Mouse (Mus musculus) forebrain, postnatal 0 days (tissue): ENCODE data around the gene Irak4. TPM values are rescaled to one million over a fixed set of nuclear protein-coding genes. Genes with fewer than 3 reads are reported as not detected.
A peak's percentile ranks its signal among the peaks of the same experiment; 100 is the strongest.

ENCODE experiments used
- ATAC-seq: fragments of 200-750 bp; cut with Nextera tagmentation; 2 replicates; pipeline ENCODE4 v1.8.0; 2017; ENCODE audit warnings: mild to moderate bottlenecking, moderate library complexity
- DNase-seq: peaks from one replicate; pipeline ENCODE4 v3.0.0-alpha.2; 2015
- H3K27ac ChIP-seq: fragments of 300-500 bp; sonication (generic); 2 replicates; pipeline ENCODE4 v1.5.1; 2014; ENCODE audit warnings: low read depth, mild to moderate bottlenecking, antibody characterized with exemption, low read length, moderate library complexity, mixed read lengths
- H3K27me3 ChIP-seq: fragments of 300-500 bp; sonication (generic); 2 replicates; pipeline ENCODE4 v1.6.1; 2014; ENCODE audit warnings: mild to moderate bottlenecking, low read length, mixed read lengths; ENCODE audit not compliant: insufficient read depth
- H3K36me3 ChIP-seq: fragments of 300-500 bp; sonication (generic); 2 replicates; pipeline ENCODE4 v1.6.1; 2014; ENCODE audit warnings: mild to moderate bottlenecking, moderate library complexity; ENCODE audit not compliant: insufficient read depth
- H3K4me1 ChIP-seq: fragments of 300-500 bp; sonication (generic); 2 replicates; pipeline ENCODE4 v1.6.1; 2014; ENCODE audit warnings: antibody characterized with exemption; ENCODE audit not compliant: insufficient read depth
- H3K4me2 ChIP-seq: fragments of 300-500 bp; sonication (generic); 2 replicates; pipeline ENCODE4 v1.6.1; 2014; ENCODE audit warnings: low read depth, mild to moderate bottlenecking, moderate library complexity
- H3K4me3 ChIP-seq: fragments of 300-500 bp; sonication (generic); 2 replicates; pipeline ENCODE4 v1.5.1; 2014; ENCODE audit warnings: low read depth, low read length, mixed read lengths
- H3K9ac ChIP-seq: fragments of 300-500 bp; sonication (generic); 2 replicates; pipeline ENCODE4 v1.6.1; 2014; ENCODE audit warnings: mild to moderate bottlenecking
- H3K9me3 ChIP-seq: fragments of 300-500 bp; sonication (generic); 2 replicates; pipeline ENCODE4 v1.6.1; 2016; ENCODE audit warnings: low read length
- CTCF ChIP-seq: sonication (generic); IDR thresholded peaks from 2 replicates; pipeline ENCODE4 v1.5.1; 2016; ENCODE audit warnings: antibody characterized with exemption, control low read depth, low read depth
- WGBS: fragments of 180-500 bp; shearing (Covaris S2); extraction: QIAGEN DNeasy Blood & Tissue Kit; methylation state at CpG from one replicate; pipeline ENCODE4 v1.1.7; 2014; 5-methylcytosine and 5-hydroxymethylcytosine counted together
- polyA plus RNA-seq: library from polyadenylated mRNA; unstranded; fragments of >200 nt; fragmentation: Nextera tagmentation; extraction: Ambion mirVana; gene quantifications from 2 replicates; pipeline ENCODE4 v1.2.1, GENCODE M21; 2015
- total RNA-seq: library from RNA; depleted of rRNA; stranded (reverse); fragments of >200 nt; gene quantifications from 2 replicates; pipeline ENCODE4 v1.2.3, GENCODE M21; 2014; rRNA removed

The Irak4 gene
- total RNA-seq (0.92 and 2.3 TPM in 2 replicates), polyA plus RNA-seq (0.93 and 1.7 TPM in 2 replicates)

GRCm38 (mm10) chr15:94543409-94544051 lies at the start of gene Irak4, which contains the start of gene Pus7l:
Gene Irak4, plus strand, starts transcription at chr15:94543643.
Gene Pus7l, minus strand, starts transcription at chr15:94543547.
- ATAC-seq (peak; percentile 98), DNase-seq (peak; percentile 94)
- no peaks in the 10 kb centered on the region for H3K4me1 ChIP-seq
- H3K4me3 ChIP-seq, result peak within 1 kb of the TSS; percentile 83
- TF ChIP-seq CTCF, result 0 out of 2 replicates have a peak, but pooled peaks have one; percentile 14
- no peaks in the 10 kb centered on the region for H3K9me3 ChIP-seq
- H3K9ac ChIP-seq, result peak within 1 kb of the TSS; percentile 62
- H3K36me3 ChIP-seq, result no peaks in the 10 kb centered on the region
- peak within 1 kb of the TSS; percentile 54; the same call in 1 of the 2 replicates for H3K27ac ChIP-seq
- no peaks in the 10 kb centered on the region for H3K27me3 ChIP-seq
- under 1% methylated on average over 45 of the region's 45 CpGs for WGBS
- H3K4me2 ChIP-seq, result peak within 1 kb of the TSS; percentile 59

GRCm38 (mm10) chr15:94494445-94494844 lies 49.0 kb upstream of the Irak4 start:
- TF ChIP-seq CTCF, result peak; percentile 33; the same call in 1 of the 2 replicates
- WGBS, result 95% methylated on average over 1 of the region's 1 CpGs
- Histone ChIP-seq H3K4me3 (no peak overlapping the region), H3K27me3 (no peaks in the 10 kb centered on the region), H3K27ac (no peak overlapping the region), H3K9me3 (no peaks in the 10 kb centered on the region), H3K4me1 (no peaks in the 10 kb centered on the region), H3K36me3 (no peaks in the 10 kb centered on the region), H3K4me2 (no peak overlapping the region), H3K9ac (no peak overlapping the region)
- DNase-seq (no peak), ATAC-seq (no peak)

- TF ChIP-seq CTCF, result no peak
- no peaks in the 10 kb centered on the region for H3K4me1 ChIP-seq
- H3K27me3 ChIP-seq, result no peaks in the 10 kb centered on the region
- no peak overlapping the region for H3K27ac ChIP-seq
- ATAC-seq (no peak), DNase-seq (no peak)
- no peaks in the 10 kb centered on the region for H3K36me3 ChIP-seq
- H3K4me2 ChIP-seq, result no peak overlapping the region
- no peak overlapping the region for H3K4me3 ChIP-seq
- no peaks in the 10 kb centered on the region for H3K9me3 ChIP-seq
- WGBS, result 70% methylated on average over 10 of the region's 10 CpGs
- no peak overlapping the region for H3K9ac ChIP-seq
Observed at GRCm38 (mm10) chr15:94495936-94496335, 47.5 kb upstream of the Irak4 start.

- WGBS, result 78% methylated on average over 1 of the region's 1 CpGs
- no peak for DNase-seq
- no peak for TF ChIP-seq CTCF
- ATAC-seq, result no peak
- Histone ChIP-seq H3K36me3 (no peaks in the 10 kb centered on the region), H3K4me1 (no peaks in the 10 kb centered on the region), H3K4me2 (no peak overlapping the region), H3K9ac (no peak overlapping the region), H3K27me3 (no peaks in the 10 kb centered on the region), H3K4me3 (no peak overlapping the region), H3K27ac (no peak overlapping the region), H3K9me3 (no peaks in the 10 kb centered on the region)
Observed at GRCm38 (mm10) chr15:94499260-94499659, 44.2 kb upstream of the Irak4 start.

- Histone ChIP-seq H3K27ac (no peak overlapping the region), H3K9me3 (no peaks in the 10 kb centered on the region), H3K27me3 (no peaks in the 10 kb centered on the region), H3K4me3 (no peak overlapping the region), H3K36me3 (no peaks in the 10 kb centered on the region), H3K4me2 (no peak overlapping the region), H3K4me1 (no peaks in the 10 kb centered on the region), H3K9ac (no peak overlapping the region)
- ATAC-seq (no peak), DNase-seq (peak; percentile 46)
- no peak for TF ChIP-seq CTCF
- WGBS, result 38% methylated on average over 12 of the region's 12 CpGs
Observed at GRCm38 (mm10) chr15:94503451-94504215, 39.8 kb upstream of the Irak4 start.

GRCm38 (mm10) chr15:94517913-94518491 lies 25.4 kb upstream of the Irak4 start:
- Histone ChIP-seq H3K4me1 (no peaks in the 10 kb centered on the region), H3K27ac (no peak overlapping the region), H3K9ac (no peak overlapping the region), H3K9me3 (no peaks in the 10 kb centered on the region), H3K4me2 (no peak overlapping the region), H3K27me3 (no peaks in the 10 kb centered on the region), H3K4me3 (no peak overlapping the region), H3K36me3 (no peaks in the 10 kb centered on the region)
- ATAC-seq (no peak), DNase-seq (no peak)
- no peak for TF ChIP-seq CTCF
- WGBS, result 74% methylated on average over 16 of the region's 16 CpGs
